Mouse (Mus musculus): ENCODE data around the gene Eya4.

The Eya4 gene

GRCm38 (mm10) chr10:23076691-23077385 lies 273.7 kb downstream of the Eya4 start:
- in situ Hi-C loops (cut with MboI; ENCODE audit: low sequenced_read_pairs): no loop called here

- in situ Hi-C loops (cut with MboI; ENCODE audit: low sequenced_read_pairs): loop anchor here (25.0 kb wide), 1 partner anchor 486 kb away; no protein-coding TSS in a partner anchor
Observed at GRCm38 (mm10) chr10:23073431-23073830, 277.2 kb downstream of the Eya4 start.

DNA sequence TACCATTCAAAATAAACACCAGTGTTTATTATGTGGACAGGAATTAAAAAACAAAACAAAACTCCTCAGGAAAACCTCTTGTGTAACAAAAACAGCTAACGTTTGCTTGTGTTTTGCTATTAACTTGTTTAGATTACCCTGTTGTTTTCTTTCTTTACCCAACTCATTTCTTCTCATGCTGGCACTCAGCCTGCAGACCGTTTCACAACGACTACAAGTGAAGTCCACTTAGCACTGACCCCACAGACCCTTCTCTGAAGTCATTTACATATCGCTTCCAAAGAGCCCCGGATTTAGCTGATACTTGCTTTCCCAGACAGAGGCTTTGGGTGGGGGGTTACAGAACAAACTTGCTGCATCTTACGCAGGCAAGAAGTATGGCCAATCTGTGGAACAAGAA lies 286.9 kb downstream of the Eya4 start:
- in situ Hi-C loops (cut with MboI; ENCODE audit: low sequenced_read_pairs): loop anchor here (25.0 kb wide), 1 partner anchor 476 kb away; no protein-coding TSS in a partner anchor

DNA sequence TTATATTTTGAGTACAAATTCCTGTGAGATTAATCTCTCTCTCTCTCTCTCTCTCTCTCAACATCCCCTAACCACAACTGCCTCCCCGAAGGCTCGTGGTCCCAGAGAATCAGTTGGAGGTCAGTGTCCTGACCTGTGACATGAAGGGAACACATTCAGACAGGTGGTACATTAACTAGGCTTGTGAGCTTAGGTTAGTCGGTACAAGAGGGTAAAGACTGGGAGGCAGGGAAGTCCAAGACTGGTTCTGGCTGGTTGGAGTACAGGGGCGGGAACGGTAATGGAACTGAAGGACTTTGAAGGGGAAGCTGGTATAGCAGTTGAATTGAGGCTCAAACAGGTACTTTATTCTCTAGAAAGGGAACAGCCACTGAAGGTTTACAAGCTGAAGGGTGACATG lies 287.9 kb downstream of the Eya4 start:
- in situ Hi-C loops (cut with MboI; ENCODE audit: low sequenced_read_pairs): loop anchor here (25.0 kb wide), 1 partner anchor 475 kb away; no protein-coding TSS in a partner anchor

- in situ Hi-C loops (cut with MboI; ENCODE audit: low sequenced_read_pairs): loop anchor here (25.0 kb wide), 1 partner anchor 473 kb away; no protein-coding TSS in a partner anchor
Observed at GRCm38 (mm10) chr10:23060694-23061060, 289.9 kb downstream of the Eya4 start.

GRCm38 (mm10) chr10:23060041-23060693 lies 290.4 kb downstream of the Eya4 start:
- in situ Hi-C loops (cut with MboI; ENCODE audit: low sequenced_read_pairs): loop anchor here (25.0 kb wide), 1 partner anchor 473 kb away; no protein-coding TSS in a partner anchor

DNA sequence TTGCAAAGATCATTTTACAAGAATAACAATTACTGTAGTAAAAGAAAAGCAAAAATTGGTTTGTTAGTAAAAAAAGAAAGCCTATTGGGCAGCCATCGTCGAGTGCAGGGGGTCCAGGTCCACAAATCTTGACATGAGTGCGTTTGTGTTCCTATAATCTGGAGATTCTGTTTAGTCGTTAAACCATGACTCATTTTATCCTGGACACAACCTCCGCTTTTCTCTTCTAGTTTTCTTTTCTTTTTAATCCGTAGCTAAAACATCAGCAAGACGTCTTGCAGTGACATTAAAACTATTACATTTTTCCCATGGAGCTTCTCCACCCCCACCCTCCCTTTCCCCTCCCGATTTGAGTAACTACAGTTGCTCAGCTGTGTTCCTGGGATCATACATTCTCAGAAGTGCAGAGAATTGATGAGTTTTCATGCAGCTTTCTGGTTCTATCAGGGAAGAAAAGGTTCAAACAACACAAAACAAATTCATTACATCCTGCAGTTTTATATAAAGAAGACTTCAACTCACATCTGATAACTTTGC lies 297.1 kb downstream of the Eya4 start:
- in situ Hi-C loops (cut with MboI; ENCODE audit: low sequenced_read_pairs): loop anchor here (25.0 kb wide), 1 partner anchor 466 kb away; no protein-coding TSS in a partner anchor

Measured in CH12F3 (cell line).